Mouse (Mus musculus) bone marrow, adult 2 months (tissue): Measurements from ENCODE around the gene Tbx5.

Experiments
- CTCF ChIP-seq: fragments of 200-500 bp; IDR thresholded peaks from 2 replicates; pipeline ENCODE4 v1.5.1; 2011; ENCODE audit warnings: low read length, control low read depth; ENCODE audit not compliant: control insufficient read depth, insufficient read depth
- POLR2A ChIP-seq: fragments of 200-500 bp; IDR thresholded peaks from 2 replicates; pipeline ENCODE4 v1.6.1; 2011; ENCODE audit warnings: low read depth, mild to moderate bottlenecking, control low read depth, low read length, borderline replicate concordance; ENCODE audit not compliant: control insufficient read depth

GRCm38 (mm10) chr5:119843394-119843777 lies 10.9 kb downstream of the Tbx5 start:
- TF ChIP-seq CTCF (no peak), POLR2A (no peak)
